Mouse (Mus musculus) gastrocnemius, postnatal 14 days (tissue): ENCODE results near the gene Olfr465-ps1. TPM values are rescaled to one million over a fixed set of nuclear protein-coding genes. Genes with fewer than 3 reads are reported as not detected.

Experiments used
- total RNA-seq, 2 experiments: library from RNA; stranded (reverse); gene quantifications; 2 replicates each; pipeline ENCODE4 v1.2.3; 2021

The Olfr465-ps1 gene
- total RNA-seq, 2 experiments from 2014 or later: not detected

Other genes starting within 250 kb of the Olfr465-ps1 start
- gene Cntnap3, start 234.1 kb upstream of the Olfr465-ps1 start, total RNA-seq: not detected
- not detected for gene Spata31, start 220.7 kb upstream of the Olfr465-ps1 start, total RNA-seq
- not detected for gene Spata31d1c, start 105.0 kb upstream of the Olfr465-ps1 start, total RNA-seq
- not detected for gene Prss47, start 85.3 kb upstream of the Olfr465-ps1 start, total RNA-seq
- 10 to 100 TPM; 10.5 TPM for gene Mfsd14b, start 25.1 kb upstream of the Olfr465-ps1 start, total RNA-seq
- not detected for gene Olfr466, start 12.2 kb downstream of the Olfr465-ps1 start, total RNA-seq
- not detected for gene Nlrp4f, start 67.9 kb downstream of the Olfr465-ps1 start, total RNA-seq
- gene Gm10775, start 121.5 kb downstream of the Olfr465-ps1 start, total RNA-seq: not detected
- 10 to 100 TPM in 1 of 2 experiments, 1 to 10 TPM in 1; 9.2 to 10.3 TPM for gene Zfp369, start 140.7 kb downstream of the Olfr465-ps1 start, total RNA-seq